Mouse (Mus musculus) testis, adult 2 months (tissue): ENCODE data around the gene Myo1b.

Source experiments
- CTCF ChIP-seq: fragments of 200-500 bp; IDR thresholded peaks from 2 replicates; pipeline ENCODE4 v1.5.1; 2012; ENCODE audit warnings: low read depth, mild to moderate bottlenecking, inconsistent platforms, low read length, moderate library complexity; ENCODE audit not compliant: control insufficient read depth, insufficient read depth, insufficient replicate concordance
- POLR2A ChIP-seq: fragments of 200-500 bp; IDR thresholded peaks from 2 replicates; pipeline ENCODE4 v1.6.1; 2012; ENCODE audit warnings: low read depth, mild to moderate bottlenecking, inconsistent platforms, low read length, moderate library complexity; ENCODE audit not compliant: control insufficient read depth

GRCm38 (mm10) chr1:51931561-51931960, 15.7 kb upstream of the Myo1b start:
- TF ChIP-seq CTCF, result no peak
- TF ChIP-seq POLR2A, result no peak
